Mouse (Mus musculus) heart, embryonic 12.5 days (tissue): ENCODE results near the gene Tspan18. TPM values are rescaled to one million over a fixed set of nuclear protein-coding genes. Genes with fewer than 3 reads are reported as not detected.
A peak's percentile ranks its signal among the peaks of the same experiment; 100 is the strongest.

ENCODE experiments used
- ATAC-seq: fragments of 200-750 bp; cut with Nextera tagmentation; 2 replicates; pipeline ENCODE4 v1.8.0; 2017; ENCODE audit warnings: moderate TSS enrichment, moderate library complexity; ENCODE audit not compliant: insufficient number of reproducible peaks, low FRiP score
- H3K27ac ChIP-seq: fragments of 300-500 bp; sonication (generic); 2 replicates; pipeline ENCODE4 v1.5.1; 2016; ENCODE audit warnings: mild to moderate bottlenecking, moderate library complexity; ENCODE audit not compliant: poor library complexity, severe bottlenecking
- H3K27me3 ChIP-seq: fragments of 300-500 bp; sonication (generic); replicated peaks from 2 replicates; pipeline ENCODE4 v1.6.1; 2016; ENCODE audit warnings: mild to moderate bottlenecking, moderate library complexity
- H3K36me3 ChIP-seq: fragments of 300-500 bp; sonication (generic); 2 replicates; pipeline ENCODE4 v1.6.1; 2016; ENCODE audit warnings: mild to moderate bottlenecking, moderate library complexity
- H3K4me1 ChIP-seq: fragments of 300-500 bp; sonication (generic); replicated peaks from 2 replicates; pipeline ENCODE4 v1.6.1; 2016; ENCODE audit warnings: mild to moderate bottlenecking
- H3K4me2 ChIP-seq: fragments of 300-500 bp; sonication (generic); 2 replicates; pipeline ENCODE4 v1.6.1; 2016; ENCODE audit warnings: mild to moderate bottlenecking, moderate library complexity
- H3K4me3 ChIP-seq: fragments of 300-500 bp; sonication (generic); 2 replicates; pipeline ENCODE4 v1.5.1; 2016; ENCODE audit warnings: mild to moderate bottlenecking
- H3K9ac ChIP-seq: fragments of 300-500 bp; sonication (generic); 2 replicates; pipeline ENCODE4 v1.6.1; 2016; ENCODE audit warnings: mild to moderate bottlenecking, moderate library complexity
- H3K9me3 ChIP-seq: fragments of 300-500 bp; sonication (generic); replicated peaks from 2 replicates; pipeline ENCODE4 v1.6.1; 2016; ENCODE audit warnings: mild to moderate bottlenecking, moderate library complexity
- WGBS: fragments of 180-500 bp; shearing (Covaris S2); methylation state at CpG from one replicate; pipeline ENCODE4 v1.1.7; 2016; 5-methylcytosine and 5-hydroxymethylcytosine counted together
- polyA plus RNA-seq: library from polyadenylated mRNA; unstranded; fragments of >200 nt; fragmentation: Nextera tagmentation; extraction: Ambion mirVana; gene quantifications from 2 replicates; pipeline ENCODE4 v1.2.1, GENCODE M21; 2016

The Tspan18 gene
- polyA plus RNA-seq, 1 experiment from 2014 or later = 58.5 TPM

DNA sequence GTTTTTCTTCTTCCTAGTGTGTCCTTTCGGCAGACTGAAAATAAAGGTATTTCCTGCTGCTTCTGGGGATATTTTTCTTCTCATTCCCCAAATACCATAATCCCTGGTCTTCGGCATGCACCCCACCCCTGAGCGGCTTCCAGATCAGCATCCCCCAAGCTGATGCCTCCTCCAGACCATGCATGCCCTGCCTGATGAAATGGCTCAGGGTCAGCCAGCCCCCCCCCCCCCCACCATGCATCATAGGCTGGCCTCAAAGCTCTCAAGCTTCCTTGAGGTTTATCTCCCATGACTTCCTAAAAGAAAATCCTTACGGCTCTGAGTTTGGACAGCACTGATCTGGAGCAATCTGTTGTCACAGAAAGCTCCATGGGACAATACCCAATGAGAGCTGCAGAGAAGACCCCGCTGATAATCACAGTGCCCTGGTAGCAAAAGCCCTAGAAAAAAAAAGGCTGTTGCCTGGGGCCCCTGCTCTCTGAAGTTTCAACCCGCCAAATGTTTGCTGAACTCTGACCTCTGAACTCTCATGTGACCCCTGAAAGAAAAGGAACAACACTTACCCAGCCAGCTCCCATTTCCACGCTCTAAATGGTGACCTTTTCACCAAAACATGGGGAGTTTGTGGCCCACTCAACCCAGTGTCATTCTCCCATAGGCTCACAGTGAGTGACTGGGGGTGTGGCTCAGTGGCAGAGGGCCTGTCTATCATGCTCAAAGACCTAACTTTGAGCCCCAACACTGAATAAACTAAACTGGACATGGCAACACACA lies 43.8 kb downstream of the Tspan18 start:
- no peaks in the 10 kb centered on the region for H3K27me3 ChIP-seq
- no peak overlapping the region for H3K4me2 ChIP-seq
- H3K36me3 ChIP-seq = peaks cover 21% of the 10 kb centered on the region
- H3K9me3 ChIP-seq = peaks cover 5% of the 10 kb centered on the region; the same call in 1 of the 2 replicates
- H3K4me1 ChIP-seq = peaks cover 65% of the 10 kb centered on the region
- H3K9ac ChIP-seq = no peak overlapping the region
- WGBS = 44% methylated on average over 7 of the region's 7 CpGs
- H3K27ac ChIP-seq = peak overlapping the region; percentile 60; the same call in 1 of the 2 replicates
- no peak for ATAC-seq
- no peak overlapping the region for H3K4me3 ChIP-seq

DNA sequence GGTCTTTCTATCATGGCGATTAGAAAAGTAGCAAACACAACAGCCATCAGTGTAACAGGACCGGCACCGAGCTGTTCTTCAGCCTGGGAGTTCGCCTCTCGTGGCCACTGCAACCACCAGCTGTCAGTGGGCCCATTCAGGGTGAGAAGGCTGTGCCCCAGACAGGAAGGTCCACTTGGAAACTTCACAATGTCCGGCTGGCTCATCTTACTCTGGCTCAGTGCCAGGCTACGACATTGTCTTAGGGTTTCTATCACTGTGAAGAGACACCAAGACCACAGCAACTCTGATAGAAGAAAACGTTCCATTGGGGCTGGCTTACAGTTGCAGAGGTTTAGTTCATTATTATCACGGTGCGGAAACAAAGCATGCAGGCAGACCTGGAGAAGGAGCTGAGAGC lies 45.1 kb downstream of the Tspan18 start:
- H3K9me3 ChIP-seq = peaks cover 5% of the 10 kb centered on the region; the same call in 1 of the 2 replicates
- ATAC-seq = no peak
- no peaks in the 10 kb centered on the region for H3K27me3 ChIP-seq
- peak overlapping the region; percentile 53; the same call in 1 of the 2 replicates for H3K27ac ChIP-seq
- no peak overlapping the region for H3K4me3 ChIP-seq
- H3K4me2 ChIP-seq = no peak overlapping the region
- H3K4me1 ChIP-seq = peaks cover 79% of the 10 kb centered on the region
- H3K36me3 ChIP-seq = peaks cover 17% of the 10 kb centered on the region
- 46% methylated on average over 10 of the region's 10 CpGs for WGBS
- no peak overlapping the region for H3K9ac ChIP-seq

DNA sequence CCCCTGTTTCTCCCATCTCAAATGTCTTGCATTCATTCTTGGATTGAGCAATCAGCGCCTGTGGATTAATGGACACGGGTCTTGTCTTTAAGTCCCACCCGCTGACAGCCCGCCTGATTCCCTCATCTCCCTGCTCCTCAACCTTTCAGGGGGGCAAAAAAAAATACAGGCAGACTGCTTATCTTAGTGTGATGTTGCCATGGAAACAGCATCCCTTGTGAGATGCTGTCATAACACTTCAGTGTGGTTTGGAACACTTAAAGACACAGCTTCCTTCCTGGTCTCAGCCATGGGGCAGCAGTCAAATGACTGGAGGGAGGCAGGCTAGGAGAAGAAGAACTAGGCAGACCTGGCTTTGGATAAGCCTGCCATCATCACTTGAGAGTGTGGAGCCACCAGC lies 47.0 kb downstream of the Tspan18 start:
- Histone ChIP-seq H3K4me3 (no peak overlapping the region), H3K27ac (peak overlapping the region; percentile 35; the same call in 1 of the 2 replicates), H3K9ac (no peak overlapping the region), H3K4me1 (peaks cover 97% of the 10 kb centered on the region), H3K27me3 (no peaks in the 10 kb centered on the region), H3K36me3 (peaks cover under 1% of the 10 kb centered on the region), H3K4me2 (no peak overlapping the region), H3K9me3 (no peaks in the 10 kb centered on the region)
- WGBS = 43% methylated on average over 4 of the region's 4 CpGs
- no peak for ATAC-seq

DNA sequence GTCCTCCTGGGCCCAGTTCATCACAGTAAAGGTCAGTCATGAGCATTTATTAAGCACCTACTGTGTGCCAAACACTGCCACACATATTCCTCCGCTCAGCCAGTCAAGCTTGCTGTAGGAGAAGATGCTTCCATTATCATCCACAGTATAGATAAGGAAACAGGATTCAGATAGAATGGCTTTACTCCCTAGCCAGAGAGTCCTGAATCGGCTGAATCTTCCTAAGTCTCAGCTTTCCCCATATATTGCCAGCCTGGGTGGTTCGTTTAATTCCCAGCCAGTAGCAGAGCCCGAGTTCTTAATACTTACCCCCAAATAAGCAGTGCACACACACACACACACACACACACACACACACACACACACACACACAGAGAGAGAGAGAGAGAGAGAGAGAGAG lies 47.6 kb downstream of the Tspan18 start:
- ATAC-seq = no peak
- Histone ChIP-seq H3K27me3 (no peaks in the 10 kb centered on the region), H3K9me3 (no peaks in the 10 kb centered on the region), H3K9ac (0 out of 2 replicates have a peak overlapping the region, but pooled peaks have one; percentile 21), H3K36me3 (no peaks in the 10 kb centered on the region), H3K4me3 (no peak overlapping the region), H3K4me1 (peaks cover 97% of the 10 kb centered on the region), H3K4me2 (no peak overlapping the region), H3K27ac (peak overlapping the region; percentile 35; the same call in 1 of the 2 replicates)
- whole genome bisulfite sequencing = 44% methylated on average over 4 of the region's 4 CpGs

DNA sequence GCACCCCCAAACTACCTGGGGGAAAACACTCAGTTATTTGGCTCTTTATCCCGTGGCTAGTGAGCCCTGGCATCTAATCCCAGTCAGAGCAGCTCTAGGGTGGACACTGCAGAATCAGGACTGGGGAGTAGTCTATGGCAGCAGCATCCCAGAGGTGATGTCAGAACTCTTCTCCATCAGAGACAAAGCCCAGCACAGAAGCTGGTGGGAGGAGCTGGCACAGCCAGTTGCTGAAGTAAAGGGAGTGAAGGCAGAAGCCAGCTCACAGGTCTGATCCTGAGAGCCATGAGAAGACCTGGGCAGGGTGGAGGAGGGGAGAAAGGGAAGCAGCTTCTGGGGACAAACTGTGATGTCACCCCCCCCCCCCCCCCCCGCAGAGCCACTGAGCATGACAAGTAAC lies 48.0 kb downstream of the Tspan18 start:
- no peak overlapping the region for H3K4me3 ChIP-seq
- no peaks in the 10 kb centered on the region for H3K27me3 ChIP-seq
- H3K9ac ChIP-seq = 0 out of 2 replicates have a peak overlapping the region, but pooled peaks have one; percentile 21
- H3K27ac ChIP-seq = peak overlapping the region; percentile 35
- no peaks in the 10 kb centered on the region for H3K36me3 ChIP-seq
- no peak overlapping the region for H3K4me2 ChIP-seq
- no peaks in the 10 kb centered on the region for H3K9me3 ChIP-seq
- WGBS = 28% methylated on average over 2 of the region's 2 CpGs
- no peak for ATAC-seq
- peaks cover 93% of the 10 kb centered on the region for H3K4me1 ChIP-seq

DNA sequence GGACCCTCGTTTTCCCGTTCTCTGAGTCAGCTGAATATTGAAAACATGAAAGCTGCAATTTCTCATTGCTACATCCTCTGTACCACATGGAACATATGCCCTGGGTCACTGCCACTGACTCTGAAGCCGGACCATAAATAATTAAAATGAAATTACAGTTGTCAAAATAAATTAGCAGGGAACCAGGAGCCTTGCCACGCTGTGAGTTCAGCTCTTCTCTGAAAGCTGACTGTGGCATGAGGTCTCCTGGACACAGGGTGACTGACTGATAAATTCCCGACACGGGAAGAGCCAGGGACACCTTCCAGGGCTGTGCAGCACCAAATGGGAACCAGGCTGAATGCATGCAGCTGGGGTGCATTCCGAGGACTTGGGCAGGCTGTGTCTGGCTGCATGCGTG lies 48.5 kb downstream of the Tspan18 start:
- ATAC-seq = no peak
- 53% methylated on average over 8 of the region's 8 CpGs for WGBS

DNA sequence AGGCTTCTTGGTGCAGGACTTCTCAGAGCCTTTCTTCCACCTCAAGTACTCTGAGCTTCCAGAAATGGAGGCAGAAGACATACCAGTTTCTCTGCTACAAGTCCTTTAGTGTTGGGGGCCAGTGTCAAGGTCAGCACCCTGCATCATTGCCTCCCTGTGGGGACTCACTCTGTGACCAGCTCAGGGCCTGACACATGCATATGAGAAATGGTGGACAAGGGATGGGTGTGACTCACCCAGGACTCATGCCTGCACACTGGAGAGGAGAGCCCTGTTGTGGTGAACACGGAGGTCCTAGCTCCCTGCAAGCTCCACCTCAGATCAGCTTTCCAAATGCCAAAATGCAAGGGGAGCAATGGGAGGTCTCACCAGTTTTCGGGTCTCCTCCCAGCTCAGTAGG lies 49.7 kb downstream of the Tspan18 start:
- Histone ChIP-seq H3K9me3 (no peaks in the 10 kb centered on the region), H3K27ac (peak overlapping the region; percentile 75), H3K9ac (peak overlapping the region; percentile 5; the same call in 1 of the 2 replicates), H3K4me3 (no peak overlapping the region), H3K27me3 (no peaks in the 10 kb centered on the region), H3K36me3 (no peaks in the 10 kb centered on the region), H3K4me2 (no peak overlapping the region), H3K4me1 (peaks cover 90% of the 10 kb centered on the region)
- 47% methylated on average over 2 of the region's 2 CpGs for WGBS
- no peak for ATAC-seq

More for the DNA sequence above, 48.5 kb downstream of the Tspan18 start:
- H3K9me3 ChIP-seq = no peaks in the 10 kb centered on the region
- no peaks in the 10 kb centered on the region for H3K27me3 ChIP-seq
- H3K4me2 ChIP-seq = no peak overlapping the region
- H3K27ac ChIP-seq = peak overlapping the region; percentile 35
- 0 out of 2 replicates have a peak overlapping the region, but pooled peaks have one; percentile 21 for H3K9ac ChIP-seq
- H3K36me3 ChIP-seq = no peaks in the 10 kb centered on the region
- H3K4me1 ChIP-seq = peaks cover 90% of the 10 kb centered on the region
- H3K4me3 ChIP-seq = no peak overlapping the region

DNA sequence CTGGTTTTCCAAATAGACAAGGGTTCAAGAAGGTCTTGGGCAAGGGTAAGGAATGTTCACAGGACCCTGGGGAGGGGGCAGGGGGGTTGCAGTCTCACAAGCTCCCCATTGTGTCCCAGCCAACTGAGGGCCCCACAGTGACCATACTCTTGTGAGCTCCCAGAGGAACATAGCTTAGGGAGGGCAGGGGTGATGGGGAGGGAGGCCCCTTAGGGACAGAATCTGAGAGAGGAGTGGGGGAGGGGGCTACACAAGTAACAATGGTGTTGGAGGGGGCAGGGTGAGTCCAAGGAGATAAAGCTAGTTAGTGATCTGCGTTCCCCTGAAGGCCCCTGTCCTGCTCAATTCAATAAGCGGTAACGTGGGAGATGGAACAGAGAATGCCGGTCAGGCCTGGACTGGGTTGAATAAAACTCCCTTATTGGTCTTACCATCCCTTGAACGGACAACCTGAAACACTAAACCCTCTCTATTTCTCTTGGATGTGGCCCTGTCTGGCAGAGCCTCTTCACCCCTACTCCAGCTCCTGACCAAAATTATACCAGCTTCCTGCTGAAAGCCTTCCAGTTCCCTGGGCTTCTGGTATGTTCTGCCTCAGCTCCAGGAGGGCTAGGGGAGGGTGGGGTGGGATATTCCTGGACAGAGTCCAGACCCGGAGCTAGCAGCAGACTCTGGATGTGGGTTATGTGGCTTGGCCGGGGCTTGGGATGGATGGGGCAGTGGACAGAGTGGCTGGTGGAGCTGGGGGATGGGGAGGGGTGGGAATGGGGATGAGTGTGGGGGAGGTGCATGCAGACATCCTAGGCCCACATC lies 50.6 kb downstream of the Tspan18 start:
- Histone ChIP-seq H3K9me3 (no peaks in the 10 kb centered on the region), H3K36me3 (no peaks in the 10 kb centered on the region), H3K4me3 (no peak overlapping the region), H3K4me1 (peaks cover 90% of the 10 kb centered on the region), H3K27me3 (no peaks in the 10 kb centered on the region), H3K9ac (0 out of 2 replicates have a peak overlapping the region, but pooled peaks have one; percentile 41), H3K4me2 (0 out of 2 replicates have a peak overlapping the region, but pooled peaks have one; percentile 8), H3K27ac (peak overlapping the region; percentile 75)
- 22% methylated on average over 7 of the region's 7 CpGs for WGBS
- peak; percentile 60 for ATAC-seq

DNA sequence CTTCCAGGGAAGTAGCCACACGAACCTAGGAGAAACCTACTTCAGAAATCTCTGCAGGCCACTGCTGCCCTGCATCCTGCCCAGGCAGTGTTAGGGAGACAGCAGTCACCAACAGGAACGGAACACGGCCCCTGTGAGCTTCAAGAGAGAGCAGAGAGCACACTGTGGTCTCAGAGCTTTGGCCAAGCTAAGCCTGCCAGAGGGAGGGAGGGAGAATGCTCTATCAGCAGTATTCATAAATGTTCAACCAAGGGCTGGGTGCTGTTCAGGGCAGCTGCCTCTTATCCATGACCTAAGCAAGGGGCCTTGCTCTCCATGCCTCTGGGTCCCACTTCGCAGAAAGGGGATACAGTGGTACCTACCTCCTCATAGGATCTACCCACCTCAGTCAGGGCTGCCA lies 51.7 kb downstream of the Tspan18 start:
- Histone ChIP-seq H3K4me3 (no peak overlapping the region), H3K36me3 (no peaks in the 10 kb centered on the region), H3K27me3 (no peaks in the 10 kb centered on the region), H3K9me3 (no peaks in the 10 kb centered on the region), H3K27ac (peak overlapping the region; percentile 75; the same call in 1 of the 2 replicates), H3K4me1 (peaks cover 93% of the 10 kb centered on the region), H3K4me2 (no peak overlapping the region), H3K9ac (0 out of 2 replicates have a peak overlapping the region, but pooled peaks have one; percentile 31)
- WGBS = 65% methylated on average over 4 of the region's 4 CpGs
- no peak for ATAC-seq

DNA sequence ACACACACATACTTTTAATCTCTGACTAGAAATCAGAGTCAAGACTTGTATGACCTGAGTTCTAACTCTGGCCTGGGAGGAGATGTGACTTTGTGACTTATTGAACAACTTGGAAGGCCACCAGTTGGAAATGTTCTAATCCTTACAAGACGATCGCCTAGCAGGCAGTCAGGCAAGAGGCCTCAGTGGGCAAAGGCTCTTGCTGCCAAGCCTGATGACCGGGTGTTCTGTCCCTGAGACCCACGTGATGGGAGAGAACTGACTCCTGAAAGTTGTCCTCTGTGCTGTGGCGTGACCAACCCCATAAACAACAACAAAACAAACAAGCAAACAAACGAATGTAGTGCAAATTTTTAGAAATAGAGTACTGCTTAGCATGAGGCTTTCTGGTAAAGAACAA lies 52.8 kb downstream of the Tspan18 start:
- no peak overlapping the region for H3K27ac ChIP-seq
- H3K9ac ChIP-seq = no peak overlapping the region
- H3K4me3 ChIP-seq = no peak overlapping the region
- H3K9me3 ChIP-seq = no peaks in the 10 kb centered on the region
- ATAC-seq = no peak
- WGBS = 81% methylated on average over 6 of the region's 6 CpGs
- H3K27me3 ChIP-seq = no peaks in the 10 kb centered on the region
- no peaks in the 10 kb centered on the region for H3K36me3 ChIP-seq
- H3K4me1 ChIP-seq = peaks cover 93% of the 10 kb centered on the region
- no peak overlapping the region for H3K4me2 ChIP-seq

DNA sequence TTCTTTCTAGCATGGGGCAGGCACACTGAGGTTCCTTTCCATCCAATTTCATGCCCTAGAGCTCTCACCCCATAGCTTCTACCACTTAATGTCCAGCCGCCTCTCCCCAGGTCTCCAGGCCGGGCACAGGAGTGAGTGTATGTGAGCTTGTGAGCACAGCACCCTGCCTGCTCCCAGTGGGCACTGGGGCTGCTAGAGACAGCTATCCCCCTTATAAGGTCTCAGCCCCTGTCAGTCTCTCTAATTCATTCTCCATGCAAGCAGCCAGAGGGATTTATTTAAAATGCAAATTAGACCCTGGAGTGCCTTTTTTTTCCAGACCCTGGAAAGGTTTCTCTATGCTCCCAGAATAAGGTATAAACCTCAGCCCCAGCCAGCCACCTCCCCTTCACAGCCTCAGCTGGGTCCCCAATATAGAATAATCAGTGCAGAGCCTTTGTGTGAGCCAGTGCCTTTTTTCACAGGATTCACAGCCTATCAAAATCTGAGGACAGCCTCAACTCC lies 54.1 kb downstream of the Tspan18 start:
- WGBS = 77% methylated on average over 2 of the region's 2 CpGs
- Histone ChIP-seq H3K4me1 (peaks cover 85% of the 10 kb centered on the region), H3K4me3 (no peak overlapping the region), H3K36me3 (0 out of 2 replicates have a peak, but pooled peaks cover 4% of the 10 kb centered on the region), H3K9me3 (no peaks in the 10 kb centered on the region), H3K27me3 (no peaks in the 10 kb centered on the region), H3K27ac (no peak overlapping the region), H3K9ac (no peak overlapping the region), H3K4me2 (no peak overlapping the region)
- ATAC-seq = no peak
